Mouse (Mus musculus) adrenal gland, postnatal 4 days (tissue): ENCODE data around the gene Cd93. TPM values are rescaled to one million over a fixed set of nuclear protein-coding genes. Genes with fewer than 3 reads are reported as not detected.
A peak's percentile ranks its signal among the peaks of the same experiment; 100 is the strongest.

Source experiments
- DNase-seq, 2 experiments: peaks; one replicate each; pipeline ENCODE4 v3.0.0; 2021 to 2022; ENCODE audit warnings: low spot score in 2 of 2, mixed read lengths in 2 of 2
- long read RNA-seq, 2 experiments: library from polyadenylated mRNA; stranded (forward); transcript quantifications; one replicate each; pipeline ENCODE4 v2.0.0; 2021
- total RNA-seq, 2 experiments: library from RNA; stranded (reverse); gene quantifications; 2 replicates each; pipeline ENCODE4 v1.2.3; 2021

The Cd93 gene
- total RNA-seq = 10 to 100 TPM; 65.8 to 67.5 TPM
- long read RNA-seq, experiment 1, full-length matches to known transcripts = 2 of 2 reads
- long read RNA-seq, experiment 1, partial matches to known transcripts = 0 of 2 reads
- long read RNA-seq, experiment 1, other reads (novel, unspliced or antisense) = 0 of 2 reads
- long read RNA-seq, experiment 2, full-length matches to known transcripts = 6 of 14 reads
- long read RNA-seq, experiment 2, partial matches to known transcripts = 0 of 14 reads
- long read RNA-seq, experiment 2, other reads (novel, unspliced or antisense) = 8 of 14 reads

DNA sequence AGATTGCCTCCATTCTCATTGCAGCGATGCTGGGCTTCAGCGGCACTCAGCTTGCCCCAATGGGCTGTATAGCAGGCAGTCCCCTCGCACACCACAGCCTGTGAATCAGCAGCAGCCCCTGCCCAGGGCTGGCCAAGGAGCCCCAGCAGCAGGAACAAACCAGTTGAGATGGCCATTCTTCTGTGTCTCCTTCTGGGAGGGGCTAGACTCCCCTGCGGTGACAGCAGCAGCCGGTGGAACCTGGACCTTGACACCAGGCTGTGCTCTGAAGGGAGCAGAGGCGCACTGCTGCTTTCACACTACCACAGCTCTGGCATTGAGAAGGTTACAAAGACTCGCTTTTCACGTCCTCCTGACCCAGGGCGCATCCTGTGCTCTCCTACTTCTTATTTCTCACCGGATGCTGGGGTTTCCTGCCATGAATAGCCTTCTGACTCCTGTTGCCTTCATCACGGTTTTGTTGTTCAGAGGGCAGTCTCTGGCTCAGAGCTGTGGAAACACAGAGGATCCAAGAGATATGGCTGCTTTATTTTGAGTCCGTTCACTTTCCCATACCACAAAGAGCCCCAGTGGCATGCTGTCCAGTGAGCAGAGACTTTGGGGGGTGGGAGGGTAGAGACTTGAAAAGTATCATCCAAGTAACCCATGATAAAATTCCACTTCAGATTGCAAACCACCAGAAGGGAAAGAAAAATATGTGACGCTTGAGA, at the start of gene Cd93:
TSS of gene Cd93 (minus strand) at position 315 of the 710 bp plus-strand sequence.
- peak in 1 of 2 experiments; percentile 10 for DNase-seq

DNA sequence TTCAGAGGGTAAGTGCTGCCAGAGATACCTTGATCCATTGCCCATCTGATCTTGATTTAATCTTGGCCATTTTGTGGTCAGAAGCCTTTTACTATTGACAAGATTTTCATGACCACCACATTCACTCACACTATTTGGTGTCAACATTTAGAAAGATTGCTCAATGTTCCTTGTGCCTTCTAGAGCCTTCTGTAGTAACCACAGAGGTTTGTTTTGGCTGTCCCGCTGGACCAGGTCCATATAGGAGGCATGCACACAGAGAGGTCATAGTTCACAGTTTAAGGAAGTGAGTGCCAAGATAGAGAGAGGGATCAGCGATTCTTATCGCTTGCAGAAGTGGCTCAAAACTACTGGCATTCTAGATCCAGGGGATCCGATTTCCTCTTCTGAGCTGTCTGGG, 48.7 kb upstream of the Cd93 start:
- DNase-seq = no peak

DNA sequence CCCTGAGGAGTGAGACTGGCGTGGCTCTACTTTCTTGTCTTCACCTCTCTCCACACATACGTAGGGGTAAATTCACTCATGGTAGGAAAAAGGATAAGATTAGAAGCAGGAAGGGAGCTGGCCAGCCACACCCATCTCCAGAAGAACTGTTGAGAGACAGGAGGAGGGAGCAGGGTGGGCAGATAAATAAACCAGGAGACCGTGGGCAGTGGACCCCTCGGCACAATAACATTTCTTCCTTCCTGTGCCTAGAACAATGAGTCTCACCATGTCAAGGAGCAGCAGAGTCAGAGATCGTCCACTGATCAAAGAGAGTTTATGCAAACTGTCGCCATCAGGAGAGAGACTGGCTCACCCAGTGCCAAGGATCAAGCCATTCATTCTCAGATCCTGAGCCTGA, 46.8 kb upstream of the Cd93 start:
- DNase-seq = no peak

DNA sequence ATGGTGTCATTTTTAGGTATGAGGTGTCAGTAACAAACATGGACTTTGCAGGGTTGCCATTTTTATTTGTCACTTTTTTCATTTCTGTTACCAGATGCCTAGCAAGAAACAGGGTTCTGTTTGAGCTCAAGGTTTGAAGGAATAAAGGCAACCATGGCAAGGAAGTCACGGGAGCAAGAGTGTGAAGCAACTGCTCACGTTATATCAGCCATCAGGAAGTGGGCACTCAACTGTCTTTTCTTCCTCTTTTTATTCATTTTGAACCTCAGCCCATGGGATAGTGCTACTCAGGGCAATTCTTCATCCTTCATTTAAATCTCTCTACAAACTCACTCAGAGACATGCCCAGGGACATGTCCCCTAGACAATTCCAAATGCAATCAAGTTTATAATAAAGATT, 45.5 kb upstream of the Cd93 start:
- DNase-seq = no peak

DNA sequence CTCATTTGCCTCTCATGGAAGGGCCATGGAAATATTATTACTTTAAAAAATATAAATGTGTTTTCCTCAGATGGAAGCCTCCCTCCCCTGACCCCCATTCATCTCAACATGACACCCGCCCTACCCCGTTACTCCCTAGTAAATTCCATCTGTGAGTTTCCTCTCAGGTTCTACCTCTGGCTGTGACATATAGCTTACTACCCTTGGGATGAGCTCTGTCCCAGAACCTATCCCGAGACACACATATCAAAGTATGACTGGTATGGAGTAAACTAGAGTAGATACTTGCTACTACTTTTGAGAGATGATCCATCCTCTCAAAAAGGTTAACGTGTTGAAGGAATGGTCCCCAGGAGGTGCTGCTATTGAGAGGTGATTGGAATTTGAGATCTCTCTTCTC, 42.2 kb upstream of the Cd93 start:
- DNase-seq = no peak

DNA sequence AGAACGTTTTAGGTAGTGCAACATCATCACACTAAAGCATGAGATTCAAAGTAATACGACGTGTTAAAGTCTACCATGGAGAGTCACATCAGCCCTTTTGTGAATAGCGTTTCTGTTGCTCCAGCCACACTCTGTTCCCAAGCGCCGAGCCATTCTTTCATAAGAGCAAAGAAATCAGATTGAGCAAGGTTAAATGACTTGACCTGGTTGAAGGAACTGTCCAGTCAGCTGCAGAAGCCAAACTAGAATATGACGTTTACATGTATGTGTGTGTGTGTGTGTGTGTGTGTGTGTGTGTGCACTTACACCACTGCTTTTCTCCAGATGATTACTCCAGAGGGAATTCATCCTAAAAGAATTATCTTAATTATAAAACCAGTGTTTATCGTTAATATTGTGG, 37.0 kb upstream of the Cd93 start:
- no peak for DNase-seq

DNA sequence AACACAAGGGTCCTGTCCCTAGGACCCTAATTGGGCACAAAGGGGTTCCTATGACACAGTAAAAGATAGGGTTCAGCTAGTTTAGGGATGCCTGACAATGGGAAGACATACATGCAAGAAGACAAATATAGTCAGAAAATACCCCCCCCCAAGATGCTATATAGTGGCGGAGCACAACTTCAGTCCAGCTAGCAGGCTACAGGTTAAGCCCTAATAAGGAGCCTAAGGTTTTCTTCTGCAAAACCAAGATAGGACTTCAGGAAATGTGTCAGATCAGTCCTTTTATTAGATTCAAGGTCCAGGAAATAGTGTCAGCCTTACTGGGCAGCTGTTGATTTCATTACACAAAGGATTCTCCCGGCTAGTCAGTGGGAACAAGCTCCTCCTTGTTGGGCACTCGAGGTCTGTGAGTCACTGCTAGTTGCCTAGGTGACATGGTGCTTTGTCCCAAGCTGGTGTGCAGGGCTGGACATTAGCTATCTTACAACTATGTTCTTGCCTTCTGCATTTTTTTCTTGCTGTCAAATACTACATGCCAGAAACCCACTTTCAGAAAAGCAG, 34.9 kb upstream of the Cd93 start:
- DNase-seq = peak in 1 of 2 experiments; percentile 21

DNA sequence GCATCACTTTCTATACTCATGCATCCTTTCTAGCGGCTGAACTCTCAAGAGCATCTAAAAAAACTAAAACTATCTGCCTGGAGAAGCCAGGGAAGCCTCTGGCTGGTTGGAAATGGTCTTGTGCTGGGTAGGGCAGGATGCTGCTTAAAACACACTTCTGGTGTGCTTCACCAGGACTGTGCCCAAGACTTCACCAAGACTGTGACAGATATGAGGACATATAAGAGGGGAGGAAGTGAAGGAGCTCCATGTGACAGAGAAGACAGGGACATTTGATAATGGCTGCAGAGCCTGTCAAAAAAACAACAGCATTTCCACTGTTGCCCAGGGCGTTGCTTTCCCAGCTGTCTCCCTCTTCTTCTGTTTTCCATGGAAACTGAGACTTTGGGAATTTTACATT, 34.0 kb upstream of the Cd93 start:
- no peak for DNase-seq

DNA sequence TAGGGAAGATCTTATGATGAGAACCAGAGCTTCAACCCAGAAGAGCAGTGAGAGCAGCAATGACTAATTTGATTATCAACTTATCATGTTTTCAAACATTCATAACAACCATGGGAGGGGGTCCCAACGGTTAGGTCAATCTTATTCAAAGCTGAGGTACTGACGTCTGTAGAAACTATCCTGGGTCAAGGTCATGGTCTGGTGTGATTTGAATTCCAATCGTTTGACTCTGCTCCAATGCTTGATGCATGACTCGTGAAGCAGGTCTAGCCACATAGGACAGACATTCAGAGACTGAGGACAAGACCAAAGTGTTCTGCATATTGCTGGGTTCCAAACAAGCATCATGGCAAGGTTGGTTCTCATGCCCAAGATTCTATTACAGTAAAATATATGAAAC, 33.2 kb upstream of the Cd93 start:
- DNase-seq = no peak

DNA sequence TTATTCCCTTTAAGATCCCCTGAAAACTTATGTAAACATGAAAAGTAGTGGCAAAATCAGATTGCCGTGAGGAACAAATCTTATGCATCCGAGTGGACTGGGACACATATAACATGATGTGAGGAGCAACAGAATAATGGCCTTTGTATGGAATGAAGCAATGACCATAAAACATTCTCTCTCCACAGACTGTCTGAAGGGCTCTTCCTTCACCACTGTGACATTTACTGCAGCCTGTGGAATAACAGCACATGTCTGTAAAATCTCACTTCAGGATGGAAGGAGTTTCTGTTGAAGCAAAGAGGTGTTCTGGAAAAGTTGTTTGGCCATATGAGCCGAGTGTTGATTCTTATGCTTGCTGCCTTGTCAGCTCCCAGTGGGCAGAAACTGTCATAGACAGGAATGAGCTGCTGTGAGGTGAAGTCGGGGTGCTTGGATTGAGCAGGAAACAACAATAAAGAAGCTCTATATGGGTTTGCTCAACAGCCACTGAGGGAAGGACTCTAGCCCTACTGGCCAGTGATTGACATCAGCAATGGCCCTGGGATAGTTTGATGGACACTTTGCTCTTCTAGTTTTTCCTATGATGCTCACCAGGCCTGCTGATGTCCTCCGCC, 32.6 kb upstream of the Cd93 start:
- DNase-seq = no peak

DNA sequence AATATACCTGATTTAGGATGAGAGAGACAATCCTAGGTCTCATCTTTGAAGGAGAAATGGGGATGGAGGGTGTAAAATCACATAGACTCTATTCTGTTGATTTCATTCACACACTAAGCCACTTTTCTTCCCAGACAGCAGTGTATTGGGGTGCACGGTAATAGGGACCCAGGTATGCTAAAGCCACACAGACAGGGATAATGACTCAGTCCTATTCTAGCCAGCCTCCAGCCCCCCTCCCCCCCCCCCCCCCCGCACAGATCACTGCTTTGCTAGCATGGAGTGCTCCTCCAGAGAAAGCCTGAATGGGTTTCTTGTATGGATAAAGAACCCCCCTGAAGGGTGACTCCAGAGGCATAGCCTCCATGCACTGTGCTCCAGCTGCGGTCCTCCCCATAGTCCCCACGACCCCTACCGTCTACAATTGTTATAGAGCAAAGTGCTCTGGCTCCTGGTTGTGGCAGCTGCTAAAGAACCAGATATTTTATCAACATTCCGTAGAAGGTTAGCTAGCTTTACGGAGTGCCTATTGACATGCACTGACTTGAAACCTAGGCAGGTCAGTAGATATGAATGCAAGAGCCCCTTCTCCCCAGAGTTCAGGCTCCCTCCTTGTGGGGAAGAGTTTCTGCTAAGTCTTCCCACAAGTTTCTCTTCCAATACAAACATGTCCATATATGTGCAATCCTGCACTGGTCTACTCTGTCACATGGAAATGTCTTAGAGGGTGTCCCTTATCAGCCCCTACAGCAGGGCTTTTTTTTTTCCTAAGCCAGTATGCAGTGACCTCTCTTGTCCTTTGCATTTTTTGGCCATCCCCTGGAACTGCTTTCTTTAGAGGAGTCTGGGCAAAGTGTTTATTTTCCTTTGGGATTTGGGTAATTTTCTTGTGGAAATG, 26.2 kb upstream of the Cd93 start:
- no peak for DNase-seq

DNA sequence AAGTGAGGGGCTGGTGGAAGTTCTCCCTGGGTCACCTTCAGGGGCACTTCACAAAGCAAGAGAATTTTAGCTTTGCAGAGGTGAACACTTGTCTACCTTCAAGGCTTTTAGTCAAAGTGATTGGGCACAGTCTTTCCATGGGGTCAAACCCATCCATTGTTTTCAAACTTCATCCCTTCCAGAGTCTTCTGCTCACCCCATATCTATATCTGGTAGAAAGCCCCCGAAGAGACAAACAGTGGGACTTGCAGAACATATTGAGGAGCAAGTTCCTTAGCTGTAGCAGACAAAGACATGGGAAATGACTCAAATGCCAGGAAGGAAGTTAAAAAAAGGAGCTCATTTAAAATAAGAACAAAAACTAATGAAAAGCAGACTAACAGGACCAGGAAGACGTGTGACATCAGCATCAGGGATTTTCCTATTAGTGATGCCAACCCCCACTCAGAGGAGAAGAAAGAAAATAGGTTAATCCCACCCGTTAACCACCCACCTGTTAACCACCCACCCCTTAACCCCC, 24.6 kb upstream of the Cd93 start:
- DNase-seq = no peak

DNA sequence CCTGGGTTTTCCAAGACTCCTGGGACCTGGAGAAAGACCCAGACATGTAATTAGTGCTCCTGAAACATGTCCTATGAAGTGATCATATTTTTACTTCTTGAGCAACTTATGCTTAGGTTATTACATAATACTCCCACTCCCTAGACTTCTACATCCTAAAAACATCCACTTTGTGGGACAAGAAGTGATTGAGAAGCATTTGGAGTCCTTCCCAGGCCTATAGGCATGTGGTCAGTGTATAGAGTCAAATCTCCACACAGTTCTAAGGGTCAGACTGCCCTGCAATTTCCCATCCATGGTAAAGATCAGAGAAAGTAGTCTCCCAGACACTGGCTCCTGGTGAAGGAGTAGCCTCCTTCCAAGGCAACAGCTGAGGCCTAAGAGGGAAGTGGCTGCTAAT, 12.0 kb upstream of the Cd93 start:
- DNase-seq = no peak

DNA sequence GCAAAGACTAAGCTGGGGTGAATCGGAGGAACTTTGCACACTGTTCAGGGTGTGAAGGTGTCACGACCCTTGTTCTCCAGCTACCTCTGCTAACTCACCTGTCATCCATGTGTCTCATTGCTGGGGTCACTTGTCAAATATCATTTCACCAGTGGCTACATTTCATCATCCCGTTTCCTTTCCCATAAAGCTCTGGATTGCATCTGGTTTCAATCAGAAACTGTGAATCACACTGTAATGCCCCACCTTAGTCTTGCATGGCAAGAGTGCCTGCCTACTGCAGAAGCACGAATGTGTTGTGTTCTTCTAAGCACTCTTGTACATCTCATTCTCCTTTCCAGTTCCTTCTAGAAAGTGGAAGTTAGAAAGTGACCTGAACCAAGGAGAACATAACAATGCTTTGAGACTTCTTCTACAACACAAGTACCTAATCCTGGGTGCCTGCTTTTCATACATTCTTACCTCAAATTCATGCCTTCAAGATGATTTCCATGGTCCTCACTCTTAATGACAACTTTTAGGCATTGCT, 10.7 kb upstream of the Cd93 start:
- no peak for DNase-seq

DNA sequence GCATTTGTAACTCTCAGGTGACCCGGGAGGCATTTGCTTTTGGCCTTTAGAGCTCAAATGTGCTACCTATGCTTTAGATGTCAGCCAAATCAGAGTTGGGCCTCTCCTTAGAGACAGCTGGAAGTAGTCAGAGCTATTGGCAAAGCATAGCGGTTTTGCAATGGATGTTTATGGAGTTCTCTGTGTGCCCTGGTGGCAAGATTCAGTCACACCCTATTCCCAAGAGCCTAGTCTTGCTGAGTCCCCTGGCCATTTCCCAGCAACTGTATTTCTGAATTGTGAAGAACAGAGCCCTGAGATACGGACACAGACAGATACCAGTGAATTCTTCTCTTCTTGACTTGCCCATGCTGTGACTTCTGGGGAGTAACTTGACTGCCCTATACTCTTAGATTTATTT, 9.7 kb upstream of the Cd93 start:
- no peak for DNase-seq

DNA sequence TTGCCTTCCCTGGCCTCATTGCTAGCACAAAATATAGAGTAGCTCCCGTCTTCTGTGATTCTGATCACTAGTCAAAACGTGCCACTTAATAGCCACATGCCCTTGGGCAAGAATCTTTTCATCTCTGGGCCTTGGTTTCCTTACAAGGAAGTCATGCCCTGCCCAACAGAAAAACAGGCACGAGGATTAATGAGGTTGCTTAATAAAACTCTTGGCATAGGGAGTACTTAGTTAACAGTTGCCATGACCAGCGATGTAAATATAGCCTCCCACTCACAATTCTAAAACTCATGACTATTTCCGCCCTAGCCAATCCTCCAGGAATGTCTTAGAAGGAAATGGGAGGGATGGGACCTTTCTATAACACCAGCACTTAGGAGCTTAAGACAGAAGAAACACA, 8.1 kb upstream of the Cd93 start:
- DNase-seq = no peak

DNA sequence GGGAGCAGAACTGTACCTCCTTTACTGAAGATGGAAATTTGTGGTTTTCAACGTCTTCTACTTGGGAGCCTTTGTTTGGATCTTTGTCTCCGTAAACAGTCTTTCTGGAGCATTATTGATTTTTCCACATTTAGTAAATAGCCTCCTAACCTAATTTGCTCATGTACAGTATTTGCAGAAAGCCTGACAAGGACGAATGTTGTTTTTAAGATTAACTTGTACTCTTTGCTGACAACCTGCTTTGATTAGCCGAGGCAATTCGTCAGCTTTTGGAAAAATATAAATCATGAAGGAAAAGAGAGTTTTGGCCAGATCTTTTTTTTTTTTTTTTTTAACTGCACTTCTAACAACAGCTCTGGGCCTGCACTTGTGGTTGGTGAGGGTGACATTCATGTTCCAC, 7.3 kb upstream of the Cd93 start:
- DNase-seq = no peak

DNA sequence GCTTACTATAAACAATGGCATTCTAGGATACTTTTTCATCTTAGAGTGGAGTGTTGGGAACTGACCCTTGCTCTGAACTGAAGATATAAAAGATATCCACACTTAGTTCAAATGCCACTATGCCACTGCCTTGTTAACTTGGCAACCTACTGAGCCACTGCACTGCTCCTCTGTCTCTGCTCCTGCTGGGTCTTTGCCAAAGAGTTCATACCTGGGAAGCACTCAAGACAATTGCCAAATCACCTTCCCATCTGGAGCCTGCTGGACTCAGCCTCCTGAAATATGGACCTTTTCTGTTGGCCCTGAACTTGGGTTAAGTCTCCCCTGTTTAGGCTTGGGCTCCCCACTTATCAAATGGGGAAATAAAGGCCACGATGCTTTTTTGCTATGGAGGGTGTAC, 6.3 kb upstream of the Cd93 start:
- no peak for DNase-seq

DNA sequence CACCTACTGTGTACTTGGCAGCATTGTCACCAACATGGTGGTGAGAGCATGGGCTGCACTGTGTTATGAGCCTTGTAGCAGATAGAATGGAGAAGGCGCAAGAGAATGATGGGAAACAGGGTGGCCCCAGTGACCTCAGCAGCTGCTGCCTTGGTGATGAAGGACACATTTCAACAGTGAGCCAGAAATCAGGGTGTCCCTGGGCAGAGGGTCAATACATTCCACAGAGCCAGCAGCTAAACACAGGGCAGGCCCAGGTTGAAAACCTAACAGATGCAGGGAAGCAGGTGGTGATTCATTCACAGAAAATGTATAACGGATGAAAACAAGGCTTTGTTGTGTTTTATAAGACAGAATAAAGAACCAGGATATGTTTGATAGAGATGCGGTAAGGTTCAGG, 3.1 kb upstream of the Cd93 start:
- no peak for DNase-seq

DNA sequence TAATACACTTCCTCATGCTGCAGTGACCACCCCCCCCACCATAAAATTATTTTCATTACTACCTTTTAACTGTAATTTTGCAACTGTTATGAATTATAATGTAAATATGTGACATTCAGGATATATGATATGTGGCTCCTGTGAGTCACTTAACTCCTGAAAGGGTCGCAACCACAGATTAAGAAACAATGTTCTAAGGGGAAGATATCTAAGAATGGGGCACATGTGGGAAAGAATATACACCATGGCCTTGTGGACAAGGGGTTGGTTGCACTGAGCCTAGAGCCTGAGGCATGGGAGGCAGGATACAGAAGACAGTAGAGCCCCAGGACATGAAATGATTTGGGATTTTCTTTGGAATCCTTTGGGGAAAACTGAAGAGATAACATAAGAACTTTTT, 2.3 kb upstream of the Cd93 start:
- DNase-seq = no peak

DNA sequence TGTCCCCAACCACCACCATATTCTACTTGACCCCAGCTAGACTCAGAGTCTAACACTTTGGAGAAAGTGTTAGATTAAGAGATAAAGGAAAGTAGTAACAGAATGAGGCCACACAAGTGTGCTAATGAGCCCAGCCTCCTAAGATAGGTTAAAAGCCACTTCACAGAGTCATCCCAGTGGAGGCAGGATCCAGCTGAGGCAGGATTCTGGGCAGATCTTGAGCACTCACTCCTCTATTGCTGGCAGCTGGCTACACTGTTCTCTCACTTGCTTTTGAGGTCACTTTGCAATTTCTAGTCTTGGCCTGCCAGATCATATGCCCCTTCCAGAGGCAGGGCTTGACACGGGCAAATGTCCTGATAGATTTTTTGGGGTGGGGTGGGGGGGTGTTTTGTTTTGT, 1.1 kb upstream of the Cd93 start:
- DNase-seq = no peak
